Mouse (Mus musculus): ENCODE results near the gene Kifc3. TPM values are rescaled to one million over a fixed set of nuclear protein-coding genes. Genes with fewer than 3 reads are reported as not detected.
A peak's percentile ranks its signal among the peaks of the same experiment; 100 is the strongest.

Kifc3 gene
- total RNA-seq, 2 experiments from 2014 or later = 116 to 117 TPM

DNA sequence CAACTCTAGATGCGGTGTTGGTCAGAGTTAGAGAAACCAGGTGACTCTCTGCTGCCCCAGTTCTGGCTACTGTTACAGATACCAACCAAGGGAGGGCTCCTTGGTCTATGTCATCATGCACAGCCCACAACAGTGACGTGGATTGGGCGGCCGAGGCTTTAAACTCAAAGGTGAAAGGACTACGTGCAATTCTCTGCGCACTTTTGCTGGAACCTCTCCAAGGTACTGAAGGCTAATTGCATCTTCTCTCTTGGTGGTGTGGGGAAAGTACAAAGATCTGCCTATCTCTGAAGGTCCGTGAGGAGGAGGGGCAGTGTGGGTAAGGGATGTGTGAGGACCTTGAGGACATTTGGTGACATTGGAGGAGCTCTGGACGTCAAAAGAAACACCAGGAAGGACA lies 44.0 kb downstream of the Kifc3 start:
- no peak for DNase-seq (ENCODE audit: low spot score in 2 of 2)

DNA sequence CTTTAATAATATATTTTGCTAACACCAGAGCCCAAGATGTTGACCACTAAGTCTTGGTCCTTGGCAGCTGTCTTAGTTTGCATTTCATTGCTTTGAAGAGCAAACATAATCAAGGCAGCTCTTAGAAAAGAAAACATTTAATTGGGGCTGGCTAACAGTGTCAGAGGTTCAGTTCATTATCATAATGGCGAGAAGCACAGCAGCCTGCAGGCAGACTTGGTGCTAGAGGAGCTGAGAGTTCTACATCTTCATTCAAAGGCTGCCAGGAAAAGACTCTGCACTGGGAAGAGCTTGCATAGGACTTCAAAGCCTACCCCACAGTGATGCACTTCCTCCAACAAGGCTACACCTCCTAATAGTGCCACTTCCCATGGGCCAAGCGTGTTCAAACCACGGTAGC lies 45.5 kb downstream of the Kifc3 start:
- no peak for DNase-seq (ENCODE audit: low spot score in 2 of 2)

- no peak for DNase-seq (ENCODE audit: low spot score in 2 of 2)
Measured at GRCm38 (mm10) chr8:95156108-95156507, 46.5 kb downstream of the Kifc3 start.

GRCm38 (mm10) chr8:95155361-95155760 lies 47.3 kb downstream of the Kifc3 start:
- DNase-seq (ENCODE audit: low spot score in 2 of 2) = no peak

DNA sequence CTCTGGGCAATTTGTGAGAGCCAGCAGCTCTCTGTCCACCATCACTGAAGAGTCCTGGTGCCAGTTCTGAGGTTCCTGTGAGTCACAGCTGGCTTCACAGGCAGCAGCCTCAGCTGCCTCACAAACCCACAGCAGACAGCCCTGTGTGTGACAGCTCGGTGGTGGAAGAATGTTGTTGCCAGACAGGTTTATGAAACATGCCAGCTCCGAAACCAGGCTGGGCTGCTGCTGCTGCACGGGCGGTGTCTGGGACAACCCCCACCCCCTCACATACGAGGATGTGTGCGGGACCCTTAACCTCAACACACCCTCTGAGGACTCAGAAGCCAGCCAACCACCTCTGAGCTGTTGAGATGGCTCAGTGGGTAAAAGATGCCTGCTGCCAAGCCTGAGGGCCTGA lies 48.0 kb downstream of the Kifc3 start:
- DNase-seq (ENCODE audit: low spot score in 2 of 2) = no peak

GRCm38 (mm10) chr8:95154056-95154455 lies 48.6 kb downstream of the Kifc3 start:
- no peak for DNase-seq (ENCODE audit: low spot score in 2 of 2)

- DNase-seq (ENCODE audit: low spot score in 2 of 2) = no peak
Measured at GRCm38 (mm10) chr8:95150608-95151007, 52.0 kb downstream of the Kifc3 start.

GRCm38 (mm10) chr8:95149426-95149825 lies 53.2 kb downstream of the Kifc3 start:
- DNase-seq (ENCODE audit: low spot score in 2 of 2) = no peak

DNA sequence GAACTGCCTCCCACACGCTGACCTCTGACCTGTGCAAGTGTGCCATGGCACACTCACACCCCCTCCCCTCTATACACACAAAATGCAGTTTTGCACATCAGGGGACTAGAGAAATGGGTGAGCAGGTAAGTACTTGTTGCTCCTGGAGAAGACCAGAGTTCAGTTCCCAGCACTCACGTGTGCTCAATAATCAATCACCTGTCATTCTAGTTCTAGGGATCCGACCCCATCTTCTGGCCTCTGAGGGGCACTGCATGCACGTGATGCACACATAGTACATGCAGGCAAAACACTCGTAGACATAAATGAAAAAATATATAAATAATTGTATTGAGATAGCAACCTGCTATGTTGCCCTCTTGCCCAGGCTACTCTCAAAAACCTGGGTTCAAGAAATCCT lies 55.8 kb downstream of the Kifc3 start:
- DNase-seq (ENCODE audit: low spot score in 2 of 2) = no peak

- DNase-seq (ENCODE audit: low spot score in 2 of 2) = no peak
Measured at GRCm38 (mm10) chr8:95146044-95146745, 56.4 kb downstream of the Kifc3 start.

DNA sequence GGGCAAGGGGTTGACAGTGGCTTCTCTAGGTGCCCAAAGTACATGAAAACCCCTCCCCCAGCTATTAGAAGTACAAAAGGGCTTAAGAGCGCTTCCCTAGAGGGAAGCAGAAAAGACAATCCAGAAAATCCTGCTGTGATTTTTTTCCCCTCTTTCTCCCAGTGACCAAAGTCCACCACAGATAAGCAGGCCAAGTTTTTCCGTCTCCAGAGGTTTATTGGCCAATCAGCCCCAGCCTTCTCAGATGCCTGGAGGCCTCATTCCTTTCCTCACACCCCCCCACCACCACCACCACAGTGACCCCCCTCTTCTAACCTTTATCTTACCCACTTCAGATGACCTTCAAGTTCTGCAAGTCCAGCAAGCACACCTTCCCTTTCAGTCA lies 58.0 kb downstream of the Kifc3 start:
- no peak for DNase-seq (ENCODE audit: low spot score in 2 of 2)

DNA sequence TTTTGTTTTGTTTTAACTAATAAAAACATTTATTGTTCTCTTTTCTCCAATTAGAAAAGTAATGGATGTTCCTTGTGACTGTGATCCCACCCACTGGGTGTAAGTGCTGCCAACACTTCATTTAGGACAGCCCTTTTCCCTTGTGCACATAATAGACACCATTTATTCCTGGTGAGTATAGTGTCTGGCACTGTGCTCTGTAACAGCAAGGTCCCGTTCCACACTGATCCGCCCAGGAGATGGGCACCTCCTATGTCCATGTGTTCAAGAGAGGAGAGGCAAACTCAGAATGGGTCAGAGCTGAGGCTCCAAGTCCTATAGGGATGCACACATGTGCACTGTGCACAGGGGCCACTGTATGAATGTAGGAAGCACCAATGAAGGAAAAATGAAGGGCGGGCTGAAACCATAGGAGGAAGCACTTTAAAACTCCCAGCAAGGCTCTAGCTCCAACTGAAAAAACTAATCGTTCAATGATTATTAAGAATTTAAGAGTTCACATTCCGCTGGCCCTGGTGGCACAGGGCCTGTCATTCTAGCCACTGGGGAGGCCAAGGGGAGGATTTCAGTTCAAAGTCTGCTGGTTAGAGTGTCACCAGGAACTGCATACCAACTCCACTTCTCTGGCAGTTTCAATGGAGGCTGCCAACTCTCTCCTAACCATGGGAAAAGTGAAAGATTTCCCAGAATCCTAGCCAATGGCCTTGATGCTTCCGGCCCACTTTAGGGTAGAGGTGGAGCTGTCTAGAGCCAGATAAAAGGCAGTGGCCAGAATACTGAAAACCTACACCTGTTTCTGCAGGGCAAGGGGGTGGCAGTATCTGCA lies 58.6 kb downstream of the Kifc3 start:
- DNase-seq (ENCODE audit: low spot score in 2 of 2) = no peak

- DNase-seq (ENCODE audit: low spot score in 2 of 2) = no peak
Measured at GRCm38 (mm10) chr8:95142985-95143804, 59.4 kb downstream of the Kifc3 start.

- peak; percentile 47 to 56 for DNase-seq (ENCODE audit: low spot score in 2 of 2)
Measured at GRCm38 (mm10) chr8:95142075-95142831, 60.4 kb downstream of the Kifc3 start.

DNA sequence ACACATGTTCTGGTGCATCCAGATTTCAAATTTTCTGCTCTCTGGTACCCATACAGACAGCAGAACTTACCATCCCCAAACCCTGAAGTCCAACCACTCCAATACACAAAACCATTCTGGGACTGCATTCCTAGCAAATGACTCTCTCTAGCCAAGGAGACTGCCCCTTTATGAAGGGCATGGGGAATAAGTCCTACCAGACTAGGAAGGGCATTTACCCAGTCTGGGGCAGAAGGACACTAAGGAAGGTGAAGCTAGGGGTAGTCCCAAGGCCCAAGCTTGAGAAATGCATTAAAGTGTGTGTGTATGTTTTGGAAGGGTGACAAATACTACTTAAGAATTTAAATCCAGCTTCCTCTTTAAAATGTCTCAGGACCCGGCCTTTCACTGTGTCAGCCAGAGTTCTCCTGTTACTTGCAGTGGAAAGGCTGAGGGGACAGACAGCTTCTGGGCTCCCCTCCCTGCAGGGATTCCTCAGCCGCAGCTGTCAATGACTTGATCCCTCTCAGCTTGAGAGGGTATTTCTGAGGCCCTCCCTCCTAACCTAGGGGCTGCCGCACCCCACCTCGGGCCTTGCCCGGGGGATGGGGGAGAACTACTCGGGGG lies 61.0 kb downstream of the Kifc3 start:
- no peak for DNase-seq (ENCODE audit: low spot score in 2 of 2)

DNA sequence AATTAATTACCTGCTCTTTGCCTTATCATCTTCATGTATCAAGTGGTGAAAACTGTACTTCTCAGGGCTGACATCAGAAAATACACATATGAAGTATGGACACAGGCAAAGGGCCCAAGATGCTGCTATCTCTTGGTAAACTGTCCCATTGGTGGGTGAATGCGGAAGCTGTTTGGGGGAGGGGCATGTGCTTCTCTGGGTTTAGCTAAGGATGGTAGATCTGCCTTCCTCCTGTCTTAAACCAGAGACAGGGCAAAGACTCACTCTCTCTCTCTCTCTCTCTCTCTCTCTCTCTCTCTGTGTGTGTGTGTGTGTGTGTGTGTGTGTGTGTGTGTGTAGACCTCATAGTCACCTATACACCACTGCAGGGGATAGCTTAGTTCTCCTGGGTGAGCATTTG lies 61.6 kb downstream of the Kifc3 start:
- DNase-seq (ENCODE audit: low spot score in 2 of 2) = no peak

- DNase-seq (ENCODE audit: low spot score in 2 of 2) = no peak
Measured at GRCm38 (mm10) chr8:95140555-95140954, 62.1 kb downstream of the Kifc3 start.

DNA sequence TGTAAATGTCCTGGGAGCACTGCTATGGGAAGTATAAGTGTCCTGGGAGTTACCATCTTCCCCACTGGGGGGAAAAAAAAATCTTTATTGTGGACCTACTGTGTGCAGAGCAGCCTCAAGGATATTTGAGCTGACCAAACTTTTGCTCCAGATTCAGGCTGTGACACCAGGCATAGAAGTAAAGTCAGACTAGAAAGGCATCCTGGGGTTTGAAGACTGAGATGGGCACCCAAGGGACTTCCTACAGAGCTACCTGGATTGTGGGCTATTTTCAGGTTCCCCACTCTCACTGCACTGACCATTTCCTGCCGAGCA lies 63.6 kb downstream of the Kifc3 start:
- no peak for DNase-seq (ENCODE audit: low spot score in 2 of 2)

DNA sequence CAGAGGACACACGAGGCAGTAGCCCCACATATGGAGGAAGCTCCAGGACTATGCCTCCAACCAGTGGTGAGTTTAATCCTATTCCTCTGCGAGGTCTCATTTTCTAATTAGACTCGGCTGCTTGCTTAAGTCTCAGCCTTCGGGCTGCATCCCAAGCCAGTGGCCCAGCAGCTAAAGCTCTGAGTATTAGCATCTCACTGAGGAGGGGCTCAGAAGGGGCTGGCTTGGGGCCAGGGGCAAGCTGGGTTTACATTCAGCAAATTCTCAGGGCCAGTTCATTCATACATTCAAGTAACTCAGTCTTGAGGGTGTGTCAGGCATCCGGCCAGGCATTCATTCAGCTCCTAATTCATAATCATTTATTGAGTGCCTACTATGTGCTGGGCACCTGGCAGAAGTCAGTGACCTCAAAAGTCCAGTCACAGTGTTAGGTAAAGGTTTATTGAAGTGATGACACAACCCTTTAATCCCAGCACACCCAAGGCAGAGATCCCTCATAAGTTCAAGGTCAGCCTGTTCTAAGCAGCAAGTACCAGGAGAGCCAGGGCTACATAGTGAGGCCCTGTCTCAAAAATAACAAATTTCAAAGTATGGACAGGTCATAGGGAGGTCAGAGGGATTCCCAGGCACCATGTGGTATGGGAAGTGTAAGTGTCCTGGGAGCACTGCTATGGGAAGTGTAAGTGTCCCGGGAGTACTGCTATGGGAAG lies 64.1 kb downstream of the Kifc3 start:
- DNase-seq (ENCODE audit: low spot score in 2 of 2) = no peak

- no peak for DNase-seq (ENCODE audit: low spot score in 2 of 2)
Measured at GRCm38 (mm10) chr8:95137641-95138098, 64.9 kb downstream of the Kifc3 start.
